Mouse (Mus musculus): Measurements from ENCODE around the gene Gm20388.

Gm20388 gene

DNA sequence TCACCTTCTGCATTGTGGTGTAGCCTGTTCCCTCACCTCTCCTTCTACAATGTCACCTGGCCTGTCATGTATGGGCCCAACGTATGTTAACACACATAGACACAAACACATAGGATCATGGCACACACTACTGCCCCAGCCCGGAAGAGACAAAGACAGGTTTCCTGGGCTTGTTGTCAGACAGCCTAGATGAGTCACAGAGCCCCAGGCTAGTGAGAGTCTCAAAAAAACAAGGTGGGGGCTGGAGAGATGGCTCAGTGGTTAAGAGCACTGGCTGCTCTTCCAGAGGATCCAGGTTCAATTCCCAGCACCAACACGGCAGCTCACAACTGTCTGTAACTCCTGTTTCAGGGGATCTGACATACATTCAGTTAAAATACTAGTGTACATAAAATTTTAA, 2967.6 kb downstream of the Gm20388 start:
- no peak for DNase-seq (ENCODE audit: low spot score in 2 of 2)

GRCm38 (mm10) chr8:122880302-122880701, 2969.7 kb downstream of the Gm20388 start:
- DNase-seq (ENCODE audit: low spot score in 2 of 2): no peak

GRCm38 (mm10) chr8:122883671-122884070, 2973.0 kb downstream of the Gm20388 start:
- DNase-seq (ENCODE audit: low spot score in 2 of 2): no peak

DNA sequence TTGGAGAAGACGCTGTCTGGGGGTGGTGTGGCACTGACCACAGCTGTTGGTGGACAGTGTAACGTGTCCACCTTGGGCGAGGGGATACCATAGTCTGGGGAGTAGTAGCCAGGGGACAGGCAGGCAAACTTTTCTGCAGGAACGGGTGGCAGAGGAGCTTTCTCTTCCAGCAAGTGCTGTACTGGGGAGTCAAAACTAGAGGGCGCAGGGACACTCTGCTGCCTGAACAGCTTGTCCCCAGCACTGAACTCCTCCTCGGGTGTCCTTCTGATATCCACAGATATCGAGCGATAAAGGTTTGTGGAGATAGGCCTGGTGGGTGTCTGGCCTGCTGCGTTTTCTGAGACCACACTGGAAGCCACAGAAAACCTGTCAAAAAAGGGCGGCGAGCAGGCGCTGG, 2980.8 kb downstream of the Gm20388 start:
- no peak for DNase-seq (ENCODE audit: low spot score in 2 of 2)

GRCm38 (mm10) chr8:122893451-122893850, 2982.8 kb downstream of the Gm20388 start:
- DNase-seq (ENCODE audit: low spot score in 2 of 2): no peak

- no peak for DNase-seq (ENCODE audit: low spot score in 2 of 2)
These were observed 2985.7 kb downstream of the Gm20388 start for GRCm38 (mm10) chr8:122896317-122896716.

DNA sequence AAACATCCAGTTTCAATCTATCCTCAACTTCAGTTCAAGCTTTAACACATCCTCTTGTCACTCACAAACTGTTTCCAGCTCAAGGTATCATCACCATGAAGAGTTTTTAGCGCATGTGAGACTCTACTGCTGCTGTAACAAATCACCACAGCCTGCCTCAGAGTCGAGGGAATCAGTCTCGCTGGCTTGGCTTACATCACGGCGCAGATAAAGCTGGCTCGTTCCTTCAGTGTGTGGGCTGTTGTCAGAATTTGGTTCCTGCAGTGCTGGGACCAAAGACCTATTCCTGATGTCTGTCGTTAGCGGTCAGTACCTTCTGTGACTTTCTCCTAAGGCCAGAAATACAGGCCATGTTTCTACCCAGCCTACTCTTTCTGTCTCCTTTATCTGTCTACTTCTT, 2986.6 kb downstream of the Gm20388 start:
- DNase-seq (ENCODE audit: low spot score in 2 of 2): no peak

DNA sequence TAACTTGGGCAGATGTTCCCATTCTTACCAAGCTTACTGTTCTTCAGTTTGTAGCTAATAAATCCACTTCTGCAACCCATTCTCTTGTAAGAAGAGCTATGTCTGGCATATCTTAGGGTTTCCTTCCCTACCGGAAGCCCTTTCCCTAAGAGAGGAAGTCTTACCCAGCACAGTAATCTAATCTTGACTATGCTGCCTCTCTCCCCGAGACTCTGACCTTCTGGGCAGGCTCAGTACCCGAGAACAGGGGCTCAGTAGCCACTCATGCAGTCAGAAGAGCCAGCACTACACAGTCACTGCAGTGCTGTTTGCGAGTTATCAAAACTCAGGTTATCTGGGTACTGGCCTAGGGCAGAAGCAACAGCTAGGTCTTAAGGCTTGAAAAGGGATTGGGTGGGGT, 2987.4 kb downstream of the Gm20388 start:
- DNase-seq (ENCODE audit: low spot score in 2 of 2): no peak

GRCm38 (mm10) chr8:122898473-122898872, 2987.8 kb downstream of the Gm20388 start:
- no peak for DNase-seq (ENCODE audit: low spot score in 2 of 2)

GRCm38 (mm10) chr8:122899085-122899484, 2988.4 kb downstream of the Gm20388 start:
- no peak for DNase-seq (ENCODE audit: low spot score in 2 of 2)

DNA sequence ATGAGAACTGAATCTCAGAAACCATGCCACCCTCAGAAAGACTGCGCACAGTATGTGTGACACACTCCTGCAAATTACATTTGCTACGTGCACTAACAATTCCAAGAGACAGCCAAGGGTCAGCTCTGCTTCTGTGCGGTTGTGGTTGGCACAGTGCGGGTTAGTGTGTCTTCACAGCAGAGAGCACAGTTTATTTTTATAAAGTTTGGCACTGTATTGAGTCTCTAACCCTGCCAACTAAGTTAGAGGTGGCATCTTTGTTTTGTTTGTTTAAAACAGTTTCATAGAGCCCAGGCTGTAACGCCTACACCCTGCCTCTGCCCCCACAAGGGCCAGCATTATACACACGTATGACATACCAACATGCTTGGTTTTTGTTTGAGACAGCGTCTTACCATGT, 2990.8 kb downstream of the Gm20388 start:
- peak in 1 of 2 experiments; percentile 33 for DNase-seq (ENCODE audit: low spot score in 2 of 2)

DNA sequence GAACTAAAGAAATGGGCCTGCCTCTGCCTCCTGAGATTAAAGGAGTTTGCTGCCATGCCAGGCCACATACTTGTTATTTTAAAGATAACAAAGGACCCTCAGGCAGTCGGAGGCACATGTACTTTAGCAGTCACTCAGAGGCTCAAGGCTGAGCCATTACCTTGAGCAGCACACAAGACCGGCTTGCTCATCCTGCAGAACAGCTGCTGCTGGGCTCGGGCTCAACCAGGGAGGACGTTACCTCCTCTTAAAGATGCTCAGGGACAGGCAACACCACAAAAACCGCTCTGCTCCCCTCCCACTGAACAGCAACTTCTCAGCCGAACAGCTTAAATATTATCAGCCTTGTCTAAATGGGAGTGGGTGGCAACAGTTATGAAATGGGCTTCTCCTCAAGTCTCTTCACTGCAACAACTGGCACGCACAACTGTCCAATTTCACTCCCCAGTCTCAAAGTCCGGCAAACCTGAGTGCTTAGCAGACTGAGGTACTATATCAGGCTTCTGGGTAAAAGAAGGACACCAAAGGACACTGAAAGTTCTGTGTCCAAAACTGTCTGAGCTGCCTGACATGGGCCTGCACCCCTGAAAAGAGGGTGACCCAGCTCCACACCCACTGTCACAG, 2991.4 kb downstream of the Gm20388 start:
- DNase-seq (ENCODE audit: low spot score in 2 of 2): no peak

DNA sequence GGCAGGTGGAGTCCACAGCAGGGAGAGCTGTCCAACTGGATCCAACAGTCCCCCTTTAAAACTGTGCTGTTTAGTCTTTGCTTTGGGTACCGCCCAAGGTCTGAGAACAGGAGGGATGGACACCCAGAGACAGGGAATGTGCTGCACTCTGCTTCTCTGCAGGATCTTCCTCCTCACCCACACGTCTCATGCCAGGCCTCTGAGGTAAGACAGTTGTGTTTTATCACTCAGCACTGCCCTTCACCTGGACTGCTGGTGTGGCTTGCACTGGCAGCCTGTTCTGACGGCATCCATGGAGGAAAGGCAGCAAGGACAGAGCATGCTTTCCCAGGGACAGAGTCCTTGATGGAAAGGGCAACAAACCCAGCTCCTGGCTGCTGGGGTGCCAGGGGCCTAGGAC, 2991.9 kb downstream of the Gm20388 start:
- peak in 1 of 2 experiments; percentile 18 for DNase-seq (ENCODE audit: low spot score in 2 of 2)

- DNase-seq (ENCODE audit: low spot score in 2 of 2): no peak
These were observed 2992.4 kb downstream of the Gm20388 start for GRCm38 (mm10) chr8:122903002-122903401.

DNA sequence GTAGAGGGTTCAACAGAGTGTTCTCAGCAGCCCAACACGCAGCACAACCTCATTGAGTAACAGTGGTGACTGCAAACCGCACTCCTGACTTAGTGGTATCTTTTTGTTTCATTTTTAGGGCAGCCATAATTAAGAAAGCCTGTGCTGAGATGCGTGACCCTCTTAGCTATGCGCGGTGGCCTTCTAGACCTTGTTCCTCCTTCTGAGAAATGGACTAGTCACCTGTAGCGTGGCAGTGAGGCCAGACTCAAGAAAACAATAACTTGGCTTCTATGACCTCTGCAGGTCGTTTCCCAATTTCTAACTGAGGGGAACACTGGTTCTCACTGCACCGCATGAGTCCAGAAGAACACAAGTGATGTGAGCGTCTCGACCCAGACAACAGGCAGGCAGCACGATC, 2993.9 kb downstream of the Gm20388 start:
- no peak for DNase-seq (ENCODE audit: low spot score in 2 of 2)

DNA sequence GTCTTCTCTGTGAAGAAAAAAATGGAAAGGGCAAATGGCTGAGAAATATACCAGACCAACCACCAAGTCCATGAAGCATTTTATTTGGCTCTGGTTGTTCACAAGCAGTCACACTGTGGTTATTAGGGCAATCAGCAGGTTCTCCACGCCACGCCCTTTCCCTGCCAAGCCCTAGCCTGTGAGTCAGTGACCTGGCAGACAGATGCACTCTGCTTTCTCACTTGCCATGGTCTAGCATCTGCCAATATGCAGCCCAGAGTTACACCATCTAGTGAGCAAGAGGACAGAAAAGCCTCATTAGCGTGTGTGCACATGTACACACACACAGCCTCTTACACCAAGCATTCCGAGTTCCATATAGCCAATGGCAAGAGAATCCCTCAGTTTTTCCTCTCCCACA, 2994.7 kb downstream of the Gm20388 start:
- peak; percentile 41 to 47 for DNase-seq (ENCODE audit: low spot score in 2 of 2)

DNA sequence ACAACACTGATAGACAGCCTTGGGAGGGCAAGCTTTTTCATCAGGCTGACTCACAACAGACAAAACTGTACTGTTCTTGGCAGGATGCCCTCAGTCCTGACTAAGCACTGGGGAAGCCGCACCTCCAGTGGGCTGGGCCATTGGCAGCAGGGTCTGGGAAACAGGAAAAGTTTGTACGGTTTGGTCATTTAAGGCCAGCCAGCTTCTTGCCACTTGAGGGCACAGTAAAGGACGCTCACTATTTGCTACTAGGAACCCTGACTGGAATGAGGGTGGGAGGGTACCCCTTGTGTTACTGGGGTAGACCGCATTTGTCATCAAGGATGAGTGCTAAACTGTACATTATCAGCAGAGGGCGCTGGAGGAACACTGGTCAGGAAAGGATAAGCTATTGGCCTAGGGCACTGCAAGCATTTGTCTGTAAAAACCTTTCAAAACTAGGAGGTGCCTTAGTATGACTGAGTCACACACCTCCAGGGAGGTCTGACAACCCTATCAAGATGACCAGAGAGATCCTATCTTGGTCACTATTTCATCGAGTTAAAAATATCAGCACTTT, 2995.9 kb downstream of the Gm20388 start:
- DNase-seq (ENCODE audit: low spot score in 2 of 2): peak; percentile 94 to 97

DNA sequence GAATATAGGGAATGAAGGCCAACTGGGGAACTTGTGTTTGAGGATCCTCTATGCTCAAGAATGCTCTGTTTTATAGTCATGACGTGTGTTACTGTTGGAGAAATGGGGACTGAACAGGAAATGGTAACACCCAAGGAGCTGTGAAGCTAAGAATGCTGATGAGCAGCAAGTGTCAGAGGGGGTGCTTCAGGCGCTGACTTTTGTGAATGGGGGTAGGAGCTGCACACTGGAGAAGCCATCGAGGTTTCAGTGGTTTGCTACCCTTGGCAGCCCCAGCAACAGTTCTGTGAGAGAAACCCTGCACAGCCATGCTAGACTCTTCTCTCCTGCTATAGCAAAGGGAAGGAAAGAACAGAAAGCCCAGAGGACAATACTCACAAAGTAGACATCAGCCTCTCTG, 3001.5 kb downstream of the Gm20388 start:
- DNase-seq (ENCODE audit: low spot score in 2 of 2): no peak

- DNase-seq (ENCODE audit: low spot score in 2 of 2): no peak
These were observed 3002.2 kb downstream of the Gm20388 start for GRCm38 (mm10) chr8:122912871-122913270.

DNA sequence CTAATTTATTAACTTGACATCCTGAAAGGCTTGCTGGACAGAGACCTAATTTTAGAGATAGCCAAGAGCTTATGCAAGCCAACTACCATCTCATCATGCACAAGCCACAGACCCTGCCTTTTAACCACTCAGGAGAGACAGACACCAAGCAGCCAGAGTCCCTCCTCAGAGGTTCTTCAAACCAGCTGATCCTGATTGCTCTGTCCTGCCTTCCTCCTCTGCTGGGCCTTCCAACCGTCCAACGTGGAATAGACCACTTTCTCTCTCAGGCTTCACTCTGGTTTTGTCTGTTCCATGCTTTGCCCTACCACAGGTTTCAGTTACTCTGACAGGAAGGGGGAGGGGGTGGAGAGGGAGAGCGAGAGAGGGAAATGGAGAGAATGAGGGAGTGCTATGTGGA, 3006.1 kb downstream of the Gm20388 start:
- no peak for DNase-seq (ENCODE audit: low spot score in 2 of 2)

- peak; percentile 69 to 70 for DNase-seq (ENCODE audit: low spot score in 2 of 2)
These were observed 3007.1 kb downstream of the Gm20388 start for GRCm38 (mm10) chr8:122917531-122918392.

GRCm38 (mm10) chr8:122918438-122919107, 3007.9 kb downstream of the Gm20388 start:
- no peak for DNase-seq (ENCODE audit: low spot score in 2 of 2)

Data from heart, adult 9 months (tissue).